Mouse (Mus musculus) common myeloid progenitor, adult 5-6 weeks (primary cell): Measurements from ENCODE around the gene Jund. TPM values are rescaled to one million over a fixed set of nuclear protein-coding genes. Genes with fewer than 3 reads are reported as not detected.

Source experiments
- ATAC-seq: replicated peaks from 2 replicates; pipeline ENCODE4 v1.8.0; 2016; ENCODE audit warnings: low read depth, mild to moderate bottlenecking, moderate TSS enrichment, inconsistent platforms; ENCODE audit not compliant: poor library complexity, severe bottlenecking
- total RNA-seq: library from RNA; stranded (forward); fragments of 200-1000, 187-1606 nt; gene quantifications from 2 replicates; pipeline ENCODE4 v1.2.3, GENCODE M21; 2017

Jund gene
- 54.4 and 58.2 TPM in 2 replicates for total RNA-seq

DNA sequence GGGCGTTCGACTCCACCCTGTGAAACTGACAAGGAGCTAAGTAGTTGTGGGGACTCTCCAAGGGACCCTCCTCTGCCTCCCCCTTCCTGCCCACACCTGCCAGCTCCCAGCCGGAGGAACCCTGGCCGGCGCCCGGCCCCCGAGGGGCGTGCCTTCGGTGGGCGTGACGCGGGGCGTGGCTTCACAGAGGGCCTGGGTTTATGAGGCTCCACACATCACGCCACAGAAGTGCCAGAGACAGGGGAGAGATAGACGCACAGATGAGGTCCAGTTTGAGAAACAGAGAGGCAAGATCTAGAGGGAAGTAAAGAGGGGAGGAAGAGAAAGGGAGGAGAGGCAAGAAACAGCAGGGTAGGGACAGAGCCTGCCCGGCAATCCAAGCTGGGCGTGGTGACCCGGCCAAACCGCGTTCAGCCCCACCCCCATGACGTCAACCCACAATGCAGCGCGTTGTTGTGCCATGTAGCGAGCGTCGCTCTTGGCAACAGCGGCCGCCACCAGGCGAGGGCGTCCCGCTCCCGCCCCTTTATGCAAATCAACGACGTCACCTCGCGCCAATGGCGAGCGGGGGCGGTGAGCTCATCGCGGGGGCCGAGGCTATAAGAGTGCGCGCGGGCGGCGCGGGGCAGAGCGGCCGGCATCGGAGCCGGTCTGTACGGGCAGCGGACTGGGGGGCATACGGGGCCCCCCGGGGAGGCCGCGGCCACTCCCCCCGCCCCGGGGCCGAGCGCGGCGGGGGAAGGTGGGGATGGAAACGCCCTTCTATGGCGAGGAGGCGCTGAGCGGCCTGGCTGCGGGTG is at the start of gene Jund:
Jund (plus strand) TSS at position 640 of the 800 bp plus-strand sequence.
- peak; percentile 45 for ATAC-seq

- ATAC-seq, result peak; percentile 69
Measured at GRCm38 (mm10) chr8:70649324-70649723, 49.4 kb upstream of the Jund start.

- ATAC-seq, result no peak
Measured at GRCm38 (mm10) chr8:70650351-70650750, 48.4 kb upstream of the Jund start.

DNA sequence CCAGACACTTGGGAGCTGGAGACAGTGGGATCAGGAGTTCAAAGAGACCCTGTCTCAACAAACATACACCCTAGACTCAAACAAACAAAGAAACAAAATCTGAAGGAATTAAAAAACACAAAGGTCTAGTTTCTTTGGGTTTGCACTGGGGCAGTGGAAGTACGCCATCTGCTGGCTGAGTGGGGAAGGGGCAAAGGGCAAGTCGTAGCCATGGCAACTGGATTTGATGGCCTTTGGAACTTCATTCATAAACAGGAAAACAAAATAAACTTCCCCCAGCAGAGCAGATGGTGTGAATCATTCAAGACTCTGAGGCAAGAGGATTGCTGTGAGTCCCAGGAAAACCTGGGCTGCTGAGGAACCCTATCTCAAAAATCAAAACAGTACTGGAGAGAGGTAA is 45.5 kb upstream of the Jund start:
- peak; percentile 42 for ATAC-seq

DNA sequence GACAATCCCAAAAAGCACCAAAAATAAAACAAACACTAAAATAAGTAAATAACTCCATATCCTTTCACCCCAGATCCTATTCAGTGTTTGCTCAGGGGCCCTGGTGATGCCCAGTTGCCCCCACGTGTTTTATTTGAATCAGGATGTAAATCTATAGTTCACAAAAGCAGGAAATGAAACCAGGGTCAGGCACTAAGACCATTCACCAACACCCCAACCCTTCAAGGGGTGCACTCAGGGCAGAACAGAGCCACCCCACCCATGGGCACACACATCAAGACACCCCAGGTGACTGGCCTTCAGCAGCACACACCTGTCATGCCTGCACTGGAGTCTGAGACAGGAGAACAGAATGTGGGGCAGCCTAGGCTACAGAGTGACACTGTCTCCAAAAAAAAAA is 44.6 kb upstream of the Jund start:
- ATAC-seq, result no peak

GRCm38 (mm10) chr8:70655469-70655868 is 43.3 kb upstream of the Jund start:
- no peak for ATAC-seq

- no peak for ATAC-seq
Measured at GRCm38 (mm10) chr8:70656193-70656790, 42.5 kb upstream of the Jund start.

- ATAC-seq, result no peak
Measured at GRCm38 (mm10) chr8:70657214-70657613, 41.5 kb upstream of the Jund start.

DNA sequence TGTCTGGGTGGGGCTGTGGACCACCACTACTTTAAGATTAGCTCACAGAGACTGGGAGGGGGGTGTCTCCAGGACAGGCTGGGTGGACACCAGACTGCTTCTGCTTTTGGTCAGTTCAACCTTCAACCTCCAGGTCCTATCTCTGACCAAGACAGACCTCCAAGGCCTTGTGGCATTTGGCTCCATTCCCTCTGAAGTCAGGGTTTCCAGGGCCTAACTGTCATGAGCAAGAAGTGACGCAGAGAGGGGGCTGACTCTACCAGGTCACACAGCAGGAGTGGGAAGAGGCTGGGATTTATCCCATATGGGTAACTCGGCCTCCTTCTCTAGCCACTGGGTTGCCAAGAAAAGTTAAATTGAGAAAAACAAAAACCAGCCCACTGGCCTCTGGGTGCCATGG is 41.0 kb upstream of the Jund start:
- no peak for ATAC-seq

DNA sequence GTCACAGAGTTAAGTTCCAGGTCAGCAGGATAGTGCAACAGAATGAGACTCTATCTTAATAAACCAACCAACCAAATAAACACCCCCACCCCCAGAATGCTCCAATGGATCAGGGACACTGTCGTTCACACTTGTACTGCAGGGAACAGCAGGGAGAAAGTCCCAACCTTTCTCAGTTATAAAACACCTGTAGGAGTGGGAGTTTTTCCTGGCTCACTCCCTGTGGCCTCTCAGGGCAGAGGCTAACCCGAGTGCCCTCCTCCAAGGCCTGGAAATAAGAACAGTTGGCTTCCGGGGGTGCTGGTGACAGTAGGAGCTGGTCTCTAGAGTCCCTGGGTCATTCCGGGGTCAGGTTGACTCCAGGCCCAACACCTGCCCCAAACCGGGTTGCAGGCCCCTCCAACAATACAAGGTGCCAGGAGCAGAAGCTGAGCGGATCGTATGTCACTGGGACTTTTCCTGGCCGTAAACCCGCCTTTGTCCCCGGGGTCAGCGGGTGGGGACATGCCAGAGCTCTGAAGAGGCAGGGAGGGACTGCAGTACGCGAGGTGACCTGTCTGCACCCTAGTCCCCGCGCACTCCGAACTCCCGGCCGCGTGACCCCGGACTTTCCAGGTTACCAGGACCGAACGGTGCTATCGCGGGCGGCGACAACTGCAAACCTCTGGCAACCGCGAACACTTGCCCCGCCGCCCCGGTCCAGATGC is 39.7 kb upstream of the Jund start:
- ATAC-seq, result peak; percentile 28

GRCm38 (mm10) chr8:70659604-70660272 is 39.0 kb upstream of the Jund start:
- ATAC-seq, result peak; percentile 84

DNA sequence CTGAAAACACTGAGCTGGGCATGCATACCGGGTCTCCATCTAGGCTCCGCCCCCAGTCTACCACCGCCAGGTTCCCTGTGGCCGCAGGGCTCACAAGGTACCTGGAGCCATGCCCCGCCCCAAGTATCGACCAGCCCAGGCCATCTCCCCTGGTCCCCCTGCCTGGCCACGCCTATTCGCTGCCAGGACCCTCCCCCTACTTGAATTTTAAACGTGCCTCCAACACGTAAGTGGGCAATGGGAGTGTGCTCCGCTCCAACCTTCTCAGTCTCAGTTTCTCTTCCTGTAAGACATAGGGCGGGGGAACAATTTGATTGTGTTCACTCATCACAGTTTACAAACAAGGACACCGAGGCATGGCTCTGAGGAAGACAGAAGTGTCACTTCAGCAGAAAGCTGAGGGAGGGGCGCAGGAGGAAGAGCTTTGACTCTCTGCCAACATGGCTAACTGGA is 38.5 kb upstream of the Jund start, which contains the start of gene Pgpep1:
Pgpep1 (minus strand) TSS at position 116 of the 453 bp plus-strand sequence.
- ATAC-seq, result peak; percentile 51

- no peak for ATAC-seq
Measured at GRCm38 (mm10) chr8:70663691-70664090, 35.1 kb upstream of the Jund start.

- ATAC-seq, result no peak
Measured at GRCm38 (mm10) chr8:70664631-70665030, 34.1 kb upstream of the Jund start.

DNA sequence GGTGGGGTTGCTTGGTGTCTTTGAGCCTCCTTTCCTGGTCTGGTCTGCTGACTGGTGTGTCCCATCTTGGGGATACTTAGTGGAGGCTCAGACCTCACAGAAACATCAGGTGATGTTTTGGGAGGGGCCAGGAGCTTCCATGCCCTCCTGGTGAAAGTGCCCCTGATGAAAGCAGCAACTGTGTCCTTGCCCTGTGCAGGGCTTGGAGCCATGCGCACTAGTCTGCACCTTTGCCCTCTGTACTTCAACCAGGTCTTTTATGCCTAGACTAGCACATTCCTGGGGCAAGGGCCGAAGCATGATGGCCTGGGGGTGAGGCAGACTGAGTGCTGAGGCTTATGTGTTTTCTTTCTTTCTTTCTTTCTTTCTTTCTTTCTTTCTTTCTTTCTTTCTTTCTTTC is 33.1 kb upstream of the Jund start:
- ATAC-seq, result no peak

- no peak for ATAC-seq
Measured at GRCm38 (mm10) chr8:70667071-70667470, 31.7 kb upstream of the Jund start.

GRCm38 (mm10) chr8:70671615-70672324 is 27.0 kb upstream of the Jund start:
- ATAC-seq, result no peak

DNA sequence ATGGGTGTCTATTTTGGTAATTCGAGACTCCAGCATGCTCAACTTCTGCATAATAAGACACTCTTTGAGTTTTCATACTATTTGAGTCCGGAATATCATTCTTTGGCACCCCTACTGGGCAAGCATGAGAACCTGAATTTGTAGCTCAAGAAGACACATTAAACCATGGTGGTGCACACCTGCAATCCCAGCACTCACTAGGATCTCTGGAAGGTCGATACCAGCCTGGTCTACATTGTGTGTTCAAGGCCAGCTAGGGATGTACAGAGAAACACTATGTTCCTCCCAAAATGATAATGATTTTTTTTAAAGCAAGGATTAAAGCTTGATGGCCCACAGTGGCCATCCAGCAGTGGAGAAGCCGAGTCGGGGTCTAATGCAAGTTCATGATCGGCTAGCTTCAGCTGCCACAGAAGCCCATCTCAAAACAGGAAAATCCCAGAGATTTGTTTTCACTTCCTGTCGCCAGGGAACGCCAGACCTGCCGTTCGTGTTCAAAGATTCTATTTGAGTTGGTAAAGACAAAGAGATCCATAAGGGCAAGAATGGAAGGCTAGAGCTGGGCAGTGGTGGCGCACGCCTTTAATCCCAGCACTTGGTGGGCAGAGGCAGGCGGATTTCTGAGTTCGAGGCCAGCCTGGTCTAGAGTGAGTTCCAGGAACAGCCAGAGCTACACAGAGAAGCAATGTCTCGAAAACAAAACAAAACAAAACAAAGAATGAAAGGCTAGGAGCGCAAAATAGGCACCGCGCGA is 26.2 kb upstream of the Jund start:
- no peak for ATAC-seq
